ENCODE assay signal across 15 mouse cellular contexts in the genomic region with DNA sequence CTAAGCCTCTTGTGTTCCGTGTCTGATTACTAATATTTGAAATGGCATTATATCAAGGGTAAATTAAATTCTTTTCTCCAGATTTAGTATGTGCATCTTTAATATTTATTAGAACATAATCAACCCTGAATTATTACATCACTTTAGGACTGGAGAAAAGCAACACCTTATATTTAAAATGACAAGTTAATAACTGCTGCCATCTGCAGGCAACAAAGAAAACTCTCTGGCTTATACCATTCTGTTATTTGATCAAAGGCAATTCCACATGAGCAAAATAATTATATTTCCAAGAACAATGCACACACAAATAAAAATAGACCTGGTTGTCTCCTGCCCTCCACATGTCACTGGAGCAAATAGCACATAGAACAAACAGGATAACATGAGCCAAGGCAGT. TPM values are rescaled to one million over a fixed set of nuclear protein-coding genes. Genes with fewer than 3 reads are reported as not detected.
DNase-seq lines count a peak whose midpoint lies in the region; ATAC-seq lines count a peak whose summit lies in the region.
"Had no signal": no experiment of that assay in that cellular context is flagged by ENCODE, and none has a peak within 500 bp of the region (broad histone marks: within the 10 kb centered on the region; RNA-seq: fewer than 3 reads in every experiment).

No protein-coding gene starts in this region.

- H3K4me1 ChIP-seq in hindbrain, embryonic 16.5 days (ENCODE audit: control insufficient read depth, insufficient read depth, low read depth, low read length), result no peaks in the 10 kb centered on the region
- H3K4me1 ChIP-seq in hindbrain, embryonic 10.5 days (replicated peaks), result no peaks in the 10 kb centered on the region
- no peaks in the 10 kb centered on the region for H3K4me1 ChIP-seq in midbrain, embryonic 15.5 days
- no peaks in the 10 kb centered on the region for H3K4me1 ChIP-seq in midbrain, embryonic 11.5 days (ENCODE audit: control insufficient read depth, insufficient read depth, low read length)
- H3K4me1 ChIP-seq: intestine, embryonic 15.5 days; limb, embryonic 13.5 days had no signal

- DNase-seq in hindbrain, embryonic 10.5 days (ENCODE audit: low spot score), result no peak
- DNase-seq in midbrain, embryonic 11.5 days (ENCODE audit: low spot score, missing footprints), result no peak
- peak; percentile 39 for DNase-seq in adipocyte (ENCODE audit: low spot score)
- DNase-seq in embryo, embryonic 9.5 days (ENCODE audit: extremely low spot score), result no peak
- DNase-seq in right cerebral cortex, postnatal 4 days, result no peak
- DNase-seq: adrenal gland, postnatal 36 days; heart, adult 18-20 months; heart, postnatal 14 days; kidney, postnatal 36 days; layer of hippocampus, postnatal 36 days had no signal

- no peak overlapping the region for H3K4me2 ChIP-seq in hindbrain, embryonic 16.5 days (ENCODE audit: low read length)
- no peak overlapping the region for H3K4me2 ChIP-seq in midbrain, embryonic 15.5 days
- no peak overlapping the region for H3K4me2 ChIP-seq in midbrain, embryonic 11.5 days
- H3K4me2 ChIP-seq: intestine, embryonic 15.5 days; limb, embryonic 13.5 days had no signal

- H3K27ac ChIP-seq in hindbrain, embryonic 16.5 days (ENCODE audit: low read depth, low read length), result no peak overlapping the region
- no peak overlapping the region for H3K27ac ChIP-seq in hindbrain, embryonic 10.5 days
- H3K27ac ChIP-seq in midbrain, embryonic 15.5 days, result no peak overlapping the region
- H3K27ac ChIP-seq in midbrain, embryonic 11.5 days (ENCODE audit: low read depth, low read length), result no peak overlapping the region
- H3K27ac ChIP-seq: intestine, embryonic 15.5 days; limb, embryonic 13.5 days had no signal

- H3K9me3 ChIP-seq in hindbrain, embryonic 16.5 days (ENCODE audit: control insufficient read depth, low read length), result no peaks in the 10 kb centered on the region
- no peaks in the 10 kb centered on the region for H3K9me3 ChIP-seq in hindbrain, embryonic 10.5 days
- H3K9me3 ChIP-seq in midbrain, embryonic 15.5 days, result no peaks in the 10 kb centered on the region
- no peaks in the 10 kb centered on the region for H3K9me3 ChIP-seq in midbrain, embryonic 11.5 days (ENCODE audit: control insufficient read depth, low read length)
- H3K9me3 ChIP-seq: intestine, embryonic 15.5 days; limb, embryonic 13.5 days; megakaryocyte, embryonic 14.5 days had no signal

- peak; percentile 54; the same call in 1 of the 2 replicates for ATAC-seq in hindbrain, embryonic 16.5 days
- ATAC-seq in midbrain, embryonic 15.5 days (replicated peaks), result peak; percentile 61; the same call in 1 of the 2 replicates
- ATAC-seq in midbrain, embryonic 11.5 days (ENCODE audit: low FRiP score), result no peak
- ATAC-seq: intestine, embryonic 15.5 days had no signal

- no peaks in the 10 kb centered on the region for H3K27me3 ChIP-seq in hindbrain, embryonic 16.5 days (replicated peaks; ENCODE audit: control insufficient read depth, insufficient read depth, low read length)
- no peaks in the 10 kb centered on the region for H3K27me3 ChIP-seq in hindbrain, embryonic 10.5 days (ENCODE audit: insufficient read depth, poor library complexity, severe bottlenecking)
- H3K27me3 ChIP-seq in midbrain, embryonic 15.5 days (replicated peaks), result no peaks in the 10 kb centered on the region
- H3K27me3 ChIP-seq in midbrain, embryonic 11.5 days (ENCODE audit: control insufficient read depth, insufficient read depth, low read length), result no peaks in the 10 kb centered on the region
- H3K27me3 ChIP-seq: intestine, embryonic 15.5 days; limb, embryonic 13.5 days; megakaryocyte, embryonic 14.5 days had no signal

- no peaks in the 10 kb centered on the region for H3K36me3 ChIP-seq in hindbrain, embryonic 16.5 days (ENCODE audit: control insufficient read depth, insufficient read depth, low read length)
- no peaks in the 10 kb centered on the region for H3K36me3 ChIP-seq in hindbrain, embryonic 10.5 days
- no peaks in the 10 kb centered on the region for H3K36me3 ChIP-seq in midbrain, embryonic 15.5 days (replicated peaks)
- H3K36me3 ChIP-seq in midbrain, embryonic 11.5 days (ENCODE audit: control insufficient read depth, insufficient read depth, low read length), result no peaks in the 10 kb centered on the region
- H3K36me3 ChIP-seq: intestine, embryonic 15.5 days; limb, embryonic 13.5 days had no signal

- WGBS in hindbrain, embryonic 16.5 days, result 92% methylated on average over 1 of the region's 1 CpGs
- 93% methylated on average over 1 of the region's 1 CpGs for WGBS in hindbrain, embryonic 10.5 days
- 90% methylated on average over 1 of the region's 1 CpGs for WGBS in midbrain, embryonic 15.5 days
- WGBS in midbrain, embryonic 11.5 days, result 88% methylated on average over 1 of the region's 1 CpGs

- H3K9ac ChIP-seq in hindbrain, embryonic 16.5 days (ENCODE audit: low read depth, low read length), result no peak overlapping the region
- no peak overlapping the region for H3K9ac ChIP-seq in midbrain, embryonic 15.5 days
- H3K9ac ChIP-seq in midbrain, embryonic 11.5 days (ENCODE audit: low read length), result no peak overlapping the region
- H3K9ac ChIP-seq: intestine, embryonic 15.5 days; limb, embryonic 13.5 days had no signal

- H3K4me3 ChIP-seq in hindbrain, embryonic 16.5 days (ENCODE audit: low read length), result no peak overlapping the region
- H3K4me3 ChIP-seq in hindbrain, embryonic 10.5 days, result no peak overlapping the region
- H3K4me3 ChIP-seq in midbrain, embryonic 15.5 days, result no peak overlapping the region
- no peak overlapping the region for H3K4me3 ChIP-seq in midbrain, embryonic 11.5 days (ENCODE audit: low read depth, low read length)
- H3K4me3 ChIP-seq: intestine, embryonic 15.5 days; limb, embryonic 13.5 days; megakaryocyte, embryonic 14.5 days had no signal

RNA-seq across cellular contexts. Expression of gene Asns, which starts 36.5 kb away (rescaled TPM):
- 118 and 131 TPM in 2 replicates for polyA plus RNA-seq in hindbrain, embryonic 16.5 days (2015; fragmentation: Nextera tagmentation; extraction: Ambion mirVana)
- 51.6 and 58.7 TPM in 2 replicates for polyA plus RNA-seq in hindbrain, embryonic 10.5 days (2016; fragmentation: Nextera tagmentation; extraction: Ambion mirVana)
- polyA plus RNA-seq in midbrain, embryonic 15.5 days (2015; fragmentation: Nextera tagmentation; extraction: Ambion mirVana), result 82.6 and 90.2 TPM in 2 replicates
- polyA plus RNA-seq in midbrain, embryonic 11.5 days (2014; fragmentation: Nextera tagmentation; extraction: Ambion mirVana), result 44.6 and 47.2 TPM in 2 replicates
